Mouse (Mus musculus) ovary, postnatal 10 days (tissue): Measurements from ENCODE around the gene Bpifa6.
A peak's percentile ranks its signal among the peaks of the same experiment; 100 is the strongest.
"Not testable (repeated sequence)": the region's sequence is repeated elsewhere in the genome, so short reads cannot be mapped to it uniquely, and the experiment has no call there.

Experiments used
- DNase-seq: peaks from one replicate; pipeline ENCODE4 v3.0.0; 2022; ENCODE audit warnings: low spot score

Bpifa6 gene

DNA sequence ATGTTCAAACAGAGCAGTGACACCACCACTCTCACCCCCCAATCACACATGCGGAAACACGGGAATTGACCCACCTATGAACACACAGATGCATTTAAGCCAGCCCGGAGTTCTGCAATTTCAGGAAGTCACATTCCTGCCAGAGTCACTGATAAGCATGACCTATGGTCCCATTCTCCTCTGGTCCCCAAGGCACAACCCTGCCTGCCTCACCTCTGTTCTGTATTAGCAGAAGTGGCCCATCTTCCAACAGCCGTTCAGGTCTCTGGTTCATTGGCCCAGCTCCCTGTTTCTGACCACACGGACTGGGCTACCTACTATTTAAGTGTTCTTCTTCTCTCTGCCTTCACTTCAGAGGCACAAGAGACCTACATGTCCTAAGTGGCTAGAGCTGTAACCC lies at the start of gene Bpifa6:
Bpifa6 (plus strand) TSS at position 364 of the 400 bp plus-strand sequence.
- DNase-seq, result no peak

DNA sequence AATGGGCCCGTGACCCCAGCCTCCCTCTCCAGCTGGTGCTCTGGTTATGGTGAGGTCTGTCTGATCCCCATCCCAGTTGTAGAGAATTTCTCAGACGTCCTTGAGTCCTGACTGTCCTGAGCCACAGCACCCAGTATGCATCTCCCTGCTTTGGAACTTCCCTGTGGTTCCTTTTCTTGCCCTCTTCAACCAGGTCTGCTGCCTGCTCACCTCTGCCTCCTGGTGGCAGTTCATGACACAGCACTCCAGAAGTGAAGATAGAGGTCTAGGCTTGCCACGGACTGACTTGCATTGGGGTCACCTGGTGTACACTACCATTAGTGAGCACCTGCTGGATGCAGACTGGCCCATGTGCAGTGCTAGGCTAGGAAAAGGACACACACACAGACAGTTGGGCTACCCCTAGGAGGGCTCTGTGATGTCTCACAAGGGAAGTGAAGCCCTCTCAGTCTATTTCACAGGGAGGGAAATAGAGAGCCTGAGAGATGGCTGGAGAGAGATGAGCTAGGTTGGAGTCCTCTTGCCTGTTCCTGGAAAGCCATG lies 44.8 kb upstream of the Bpifa6 start:
- DNase-seq, result peak; percentile 22

DNA sequence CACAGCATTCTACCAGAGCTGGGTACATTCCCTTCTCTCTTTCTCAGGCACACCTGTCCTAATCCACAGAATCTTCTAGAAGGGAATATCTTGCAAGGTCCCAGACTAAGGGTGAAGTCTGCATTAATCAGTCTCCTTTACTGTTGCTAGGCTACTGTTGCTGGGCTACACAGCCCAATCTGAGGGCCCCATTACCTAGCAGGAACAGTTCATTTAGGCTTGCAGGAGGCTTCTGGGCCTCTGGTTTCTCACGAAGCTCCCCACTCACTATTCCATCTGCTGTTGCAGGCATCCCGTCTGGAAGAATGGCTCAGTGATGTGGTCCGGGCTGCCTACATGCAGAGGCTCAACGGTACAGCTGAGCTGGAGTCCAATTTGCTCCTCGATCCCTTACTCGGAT lies 43.6 kb upstream of the Bpifa6 start:
- DNase-seq, result no peak

DNA sequence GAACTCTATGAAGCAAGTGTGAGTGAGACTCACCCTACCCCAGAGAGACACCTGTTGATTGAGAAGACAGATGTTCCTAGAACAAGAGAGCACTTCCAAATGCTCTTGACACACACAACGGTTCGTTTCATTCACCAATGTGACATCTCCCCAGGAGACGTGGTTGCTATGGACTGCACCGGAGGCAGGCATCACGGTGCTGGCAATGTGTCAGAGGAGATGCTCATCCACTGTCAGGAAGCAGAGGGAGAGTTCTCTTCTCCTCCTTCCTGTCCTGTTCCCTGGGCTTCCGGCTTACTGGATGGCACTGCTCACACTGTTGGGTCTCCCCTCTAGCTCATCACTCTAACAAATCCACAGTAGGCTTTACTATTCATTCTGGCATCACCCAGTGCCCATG lies 41.4 kb upstream of the Bpifa6 start:
- DNase-seq, result no peak

DNA sequence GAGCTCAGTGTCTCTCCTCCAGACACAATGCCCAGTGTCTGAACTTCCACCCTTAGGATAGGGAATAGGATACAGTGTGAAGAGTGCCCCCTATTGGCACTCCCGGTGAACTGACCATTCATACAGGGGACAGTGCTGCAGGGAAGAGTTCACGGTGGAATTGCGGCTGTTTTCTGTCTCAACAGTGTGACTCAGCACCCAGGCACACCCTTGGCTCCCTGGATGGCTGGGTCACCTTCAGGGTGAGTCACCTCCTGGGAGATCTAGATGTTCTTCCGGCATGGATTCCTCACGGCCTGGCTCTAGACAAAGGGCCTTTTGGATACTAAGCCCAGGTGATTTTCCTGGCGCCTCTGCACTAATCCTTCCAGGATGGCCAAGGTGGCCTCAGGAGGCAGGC lies 39.4 kb upstream of the Bpifa6 start:
- DNase-seq, result no peak

DNA sequence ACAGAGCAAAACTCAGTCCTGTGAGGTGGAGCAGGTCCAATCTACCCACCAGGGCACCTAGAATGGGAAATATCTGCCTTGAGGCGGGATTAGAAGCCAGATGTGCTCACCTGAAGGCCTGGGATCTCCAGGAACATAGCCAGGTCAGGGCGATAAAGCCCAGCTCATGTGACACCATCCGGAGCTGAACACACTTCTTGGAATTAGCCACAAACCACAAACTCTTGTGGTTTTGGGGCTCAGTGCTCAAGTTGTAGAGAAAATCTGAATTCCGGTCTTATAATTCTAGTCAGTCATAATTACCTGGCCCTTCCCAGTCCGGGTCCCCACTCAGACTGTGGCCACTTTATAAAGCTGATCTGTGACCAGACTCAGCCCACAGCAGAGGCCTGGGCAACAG lies 36.9 kb upstream of the Bpifa6 start, which contains the start of gene Bpifb4:
Bpifb4 (plus strand) TSS at position 370 of the 400 bp plus-strand sequence.
- DNase-seq, result no peak

DNA sequence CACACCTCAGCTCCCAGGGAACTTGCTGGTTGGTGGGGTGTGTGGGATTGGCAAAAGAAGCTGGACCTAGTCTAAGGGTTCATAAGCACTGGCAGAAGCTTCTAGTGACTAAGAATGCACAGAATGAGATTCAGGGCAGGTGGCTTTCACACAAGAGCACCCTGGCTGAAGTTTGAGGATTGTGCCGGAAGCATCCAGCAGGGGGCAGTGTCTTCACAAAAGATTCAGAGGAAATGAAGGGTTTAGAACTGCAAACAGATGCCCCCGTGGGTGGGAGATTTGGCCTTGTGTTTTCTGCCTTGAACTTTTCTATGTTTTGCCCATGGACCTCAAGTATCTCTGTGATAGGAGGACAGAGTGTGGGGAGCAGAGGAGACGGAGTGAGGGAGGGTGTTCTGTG lies 31.2 kb upstream of the Bpifa6 start:
- DNase-seq, result peak; percentile 6

DNA sequence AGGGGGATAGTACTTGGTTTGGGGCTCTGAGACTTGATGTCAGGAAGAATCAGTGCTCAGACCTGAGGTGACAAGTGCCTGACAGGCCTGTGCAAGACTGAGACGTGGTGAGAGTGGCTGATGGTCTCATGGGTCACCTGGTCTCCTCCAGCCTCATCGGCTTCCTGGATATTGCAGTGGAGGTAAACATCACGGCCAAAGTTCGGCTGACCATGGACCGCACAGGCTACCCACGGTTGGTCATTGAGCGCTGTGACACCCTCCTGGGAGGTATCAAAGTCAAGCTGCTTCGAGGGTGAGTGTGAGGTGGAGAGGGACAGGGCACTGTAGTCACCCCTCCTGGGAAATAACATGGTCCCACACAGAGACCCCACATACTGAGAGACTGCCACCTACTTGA lies 30.2 kb upstream of the Bpifa6 start:
- DNase-seq, result no peak

DNA sequence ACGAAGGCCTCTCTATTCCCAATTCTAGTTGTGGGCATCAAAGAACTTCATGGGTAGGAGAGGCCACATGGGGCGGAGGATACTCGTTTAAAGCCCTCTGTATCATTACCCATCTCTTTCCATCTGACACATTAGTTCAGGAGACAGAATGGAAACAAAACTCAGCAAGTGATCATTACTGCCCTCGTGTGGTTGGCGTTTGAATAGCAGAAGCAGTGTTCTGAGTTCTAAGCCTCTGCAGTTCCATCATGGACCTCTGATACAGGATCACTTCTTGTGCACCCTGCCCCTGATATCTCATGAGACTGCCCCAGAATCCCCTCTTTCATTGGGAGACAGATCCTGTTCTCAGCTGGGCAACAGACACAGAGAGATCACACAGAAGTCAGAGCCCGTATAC lies 21.8 kb upstream of the Bpifa6 start:
- peak; percentile 12 for DNase-seq

DNA sequence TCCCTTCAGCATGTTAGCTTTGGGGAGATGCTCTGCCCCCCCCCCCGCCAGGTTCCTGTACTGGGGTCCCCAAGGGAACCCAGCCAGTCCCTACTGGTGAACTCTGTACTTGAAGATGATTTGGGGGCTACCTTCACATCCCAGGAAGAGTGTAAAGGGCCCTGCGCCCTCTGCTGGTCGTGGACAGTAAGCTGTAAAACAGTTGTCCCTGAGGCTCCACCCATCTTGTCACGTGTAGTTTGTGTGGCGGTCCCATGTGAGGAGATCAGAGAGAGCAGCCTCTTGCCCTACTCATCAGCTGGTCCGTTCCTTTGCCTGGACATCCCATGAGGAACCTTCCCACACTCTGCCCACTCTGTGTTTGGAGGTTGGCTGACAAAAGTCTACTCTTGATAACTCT lies 20.9 kb upstream of the Bpifa6 start:
- no peak for DNase-seq

DNA sequence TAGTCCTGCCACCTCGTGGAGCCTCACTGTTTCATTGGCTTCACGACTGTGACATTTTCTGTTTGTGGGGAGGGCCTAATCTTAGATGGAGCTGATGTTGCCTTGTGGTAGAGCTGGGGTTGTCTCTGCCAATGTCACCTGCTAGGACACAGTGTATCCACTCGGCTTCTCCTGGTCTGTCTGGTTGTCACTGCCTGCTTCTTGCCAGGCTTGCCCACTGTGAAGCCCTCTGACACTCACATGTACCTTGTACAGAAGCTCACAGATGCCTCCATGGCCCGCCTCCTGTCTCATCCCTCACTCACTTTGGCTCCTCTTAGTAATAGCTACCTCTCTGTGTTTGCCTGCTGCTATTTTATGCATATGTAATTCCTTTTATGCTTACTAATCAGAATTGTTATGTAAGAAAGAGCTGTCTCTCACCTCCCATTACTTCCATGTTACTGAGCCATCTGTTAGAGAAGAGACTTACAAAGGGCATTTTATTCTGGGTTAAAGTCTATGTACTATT lies 11.9 kb upstream of the Bpifa6 start:
- no peak for DNase-seq

DNA sequence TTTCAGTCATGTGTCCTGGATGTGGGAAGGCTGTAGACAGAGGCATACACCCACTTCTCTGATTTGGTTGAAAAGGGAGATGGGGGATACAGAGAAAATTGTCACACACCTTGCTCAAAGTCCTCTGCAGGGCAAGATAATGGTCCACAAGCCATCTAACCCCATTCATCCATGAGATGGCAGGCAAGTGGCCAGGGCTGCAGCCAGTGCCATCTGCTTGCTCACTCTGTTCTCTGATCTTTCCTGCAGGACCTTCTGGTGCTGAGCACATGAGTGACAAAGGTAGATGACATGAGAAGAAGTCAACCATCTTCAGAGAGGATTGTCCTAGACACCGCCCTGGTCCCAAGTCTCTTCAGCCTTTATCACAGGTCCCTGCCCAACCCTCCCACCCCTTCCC lies 11.4 kb upstream of the Bpifa6 start:
- DNase-seq, result no peak

DNA sequence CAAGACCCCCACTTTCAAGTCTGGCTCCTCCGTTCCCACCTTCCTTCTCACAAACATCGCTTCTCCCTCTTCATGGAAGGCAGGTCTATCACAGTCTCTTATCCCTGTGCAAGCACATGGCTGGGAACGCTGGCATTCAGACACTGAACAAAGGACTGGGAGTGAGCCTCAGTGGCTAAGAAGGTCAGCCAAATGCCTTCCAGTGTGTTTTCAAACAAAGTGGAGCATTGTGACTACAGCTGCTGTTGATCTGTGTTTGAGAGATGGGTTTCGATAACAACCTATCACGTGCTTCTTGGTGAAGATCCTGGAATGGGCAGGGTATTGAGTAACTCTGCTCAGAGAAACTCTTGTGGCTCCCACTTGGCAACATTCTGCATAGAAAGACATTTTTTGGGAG lies 4.5 kb upstream of the Bpifa6 start:
- DNase-seq, result no peak

DNA sequence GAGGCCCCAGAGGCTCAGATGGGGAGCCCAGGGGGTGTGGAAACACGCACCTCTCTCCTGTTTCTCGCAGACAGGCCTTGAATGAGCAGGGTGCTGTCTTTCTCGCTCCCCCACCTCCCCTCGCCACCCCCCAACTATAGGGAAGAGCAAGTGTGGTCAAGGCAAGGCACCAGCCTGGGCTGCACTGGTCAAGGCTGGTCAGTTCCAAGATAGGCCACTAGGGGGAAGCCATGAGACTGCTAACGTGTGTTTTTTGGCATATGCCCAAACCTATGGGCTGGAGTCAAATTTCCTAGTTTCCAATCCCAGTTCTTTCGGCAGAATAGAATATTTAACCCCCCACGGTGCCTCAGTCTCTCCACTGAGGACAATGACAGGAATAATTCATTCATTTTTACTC lies 21.0 kb downstream of the Bpifa6 start:
- peak; percentile 58 for DNase-seq

DNA sequence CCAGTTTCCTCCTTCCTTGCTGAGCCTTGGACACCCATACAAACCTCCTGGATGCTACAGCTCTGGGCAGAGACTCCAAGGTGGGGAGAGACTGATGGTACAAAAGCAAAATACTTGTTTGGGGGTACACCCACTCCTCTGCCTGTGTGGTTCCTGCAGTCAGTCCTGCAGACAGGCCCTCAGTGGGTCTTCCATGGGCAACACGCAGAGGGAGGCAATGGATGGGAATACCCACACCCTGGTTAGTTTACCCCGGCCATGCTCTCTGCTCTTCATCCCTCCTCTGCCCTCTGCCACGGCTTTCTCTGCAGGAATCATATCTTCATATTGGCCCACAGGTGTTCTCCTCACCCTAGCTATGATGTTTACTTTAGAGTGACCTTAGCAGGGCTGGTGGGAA lies 25.8 kb downstream of the Bpifa6 start:
- DNase-seq, result no peak

DNA sequence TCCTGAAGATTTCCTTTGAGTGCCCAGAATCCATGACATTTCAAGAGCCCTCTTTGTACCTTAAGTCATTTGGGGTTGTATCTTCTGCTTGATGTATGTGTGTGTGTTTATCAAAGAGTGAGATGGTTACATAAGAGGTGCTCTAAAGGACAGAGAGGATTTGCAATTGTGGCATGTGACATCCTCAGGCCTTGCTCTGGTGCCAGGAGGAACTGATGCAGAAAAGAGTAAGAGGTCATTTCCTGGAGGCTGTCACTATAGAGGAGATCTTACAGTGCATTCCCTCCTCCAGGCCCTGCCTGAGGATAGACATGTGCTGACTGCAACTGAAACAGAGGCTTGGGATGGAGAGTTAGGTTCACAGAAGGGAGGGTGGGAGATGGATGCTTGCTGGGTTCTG lies 26.3 kb downstream of the Bpifa6 start:
- DNase-seq, result no peak

DNA sequence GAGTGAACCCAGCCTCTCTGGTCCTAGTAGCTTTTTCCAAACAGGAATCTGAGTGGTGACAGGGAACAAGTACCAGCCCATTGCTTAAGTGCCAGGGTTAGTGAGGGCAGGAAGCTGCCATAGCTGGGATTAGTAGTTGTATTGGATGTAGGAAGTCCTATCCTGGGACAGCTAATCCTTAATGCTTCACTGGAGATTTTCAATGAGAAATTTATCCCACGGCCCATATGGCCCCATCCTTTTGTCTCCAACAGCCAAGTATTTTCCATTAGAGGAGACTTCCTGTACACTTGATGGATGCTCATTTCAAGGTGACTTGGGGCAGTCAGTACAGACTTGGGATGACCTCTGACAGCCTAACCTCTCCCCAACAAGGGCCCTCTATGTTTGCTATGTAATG lies 29.7 kb downstream of the Bpifa6 start:
- no peak for DNase-seq

DNA sequence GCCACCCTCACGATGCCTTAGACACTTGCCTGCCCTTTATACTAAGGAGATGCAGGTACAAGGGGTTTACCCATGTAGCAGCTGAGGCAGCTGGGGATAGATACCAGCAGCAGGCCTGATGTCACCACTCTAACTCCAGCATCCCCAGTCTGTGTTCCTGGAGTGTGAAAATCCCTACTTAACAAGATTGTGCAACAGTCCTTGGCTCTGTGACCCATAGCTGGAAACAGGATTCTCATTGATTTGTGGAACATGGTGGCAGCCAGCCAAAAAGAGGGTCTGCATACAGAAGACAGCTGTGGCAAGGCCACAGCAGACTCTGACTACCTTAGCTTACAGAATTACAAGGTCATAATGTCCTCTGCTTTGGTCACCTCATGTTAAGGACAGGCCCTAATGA lies 30.3 kb downstream of the Bpifa6 start:
- DNase-seq, result no peak

DNA sequence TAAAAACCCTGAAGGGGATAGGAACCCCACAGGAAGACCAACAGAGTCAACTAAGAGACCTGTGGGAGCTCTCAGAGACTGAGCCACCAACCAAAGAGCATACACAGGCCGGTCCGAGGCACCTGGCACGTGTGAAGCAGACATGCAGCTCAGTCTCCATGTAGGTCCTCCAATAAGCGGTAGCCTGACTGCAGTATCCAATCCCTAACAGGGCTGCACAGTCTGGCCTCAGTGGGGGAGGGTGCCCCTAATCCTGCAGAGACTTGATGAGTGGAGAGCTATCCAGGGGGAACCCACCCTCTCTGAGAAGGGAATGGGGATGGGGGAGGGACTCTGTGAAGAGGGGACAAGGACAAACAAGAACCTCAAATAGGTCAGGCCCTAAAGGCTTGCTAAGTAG lies 31.0 kb downstream of the Bpifa6 start:
- DNase-seq, result no peak

DNA sequence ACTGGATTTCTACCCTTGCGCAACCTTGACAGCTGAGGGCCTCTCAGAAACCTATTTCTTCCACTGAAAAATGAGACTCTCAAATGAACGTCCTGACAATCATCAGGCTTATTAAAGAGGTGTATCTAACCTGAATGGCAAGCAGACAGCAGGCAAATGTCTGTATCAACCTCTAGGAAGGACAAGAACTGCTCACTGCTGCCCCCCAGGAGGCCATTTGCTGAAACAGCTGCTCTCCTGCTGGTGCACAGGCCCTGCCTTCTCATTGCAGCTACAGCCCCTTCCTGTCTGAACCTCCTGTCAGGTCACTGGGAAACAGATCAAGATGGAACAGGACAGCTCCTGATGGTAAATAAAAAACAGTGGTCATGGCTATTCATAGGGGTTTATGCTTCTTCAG lies 31.6 kb downstream of the Bpifa6 start:
- DNase-seq, result no peak

DNA sequence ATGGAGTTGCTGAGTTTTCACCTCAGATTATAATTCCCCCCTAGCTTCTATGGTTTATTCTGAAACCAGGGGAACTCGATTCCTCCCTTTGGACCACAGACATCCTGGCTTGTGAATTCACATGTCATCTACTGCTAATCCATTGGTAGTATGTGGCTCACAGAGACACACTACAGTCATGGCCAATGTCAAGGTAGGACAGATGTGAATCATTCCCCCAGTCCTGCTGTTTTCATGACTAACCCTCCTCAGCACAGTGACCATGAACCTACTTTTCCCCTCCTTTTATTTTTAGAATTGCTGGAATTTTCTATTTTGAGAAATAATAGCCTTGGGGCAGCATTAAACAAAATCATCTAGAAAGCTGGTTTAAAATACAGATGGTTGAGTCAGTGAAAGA lies 32.6 kb downstream of the Bpifa6 start:
- DNase-seq, result no peak

DNA sequence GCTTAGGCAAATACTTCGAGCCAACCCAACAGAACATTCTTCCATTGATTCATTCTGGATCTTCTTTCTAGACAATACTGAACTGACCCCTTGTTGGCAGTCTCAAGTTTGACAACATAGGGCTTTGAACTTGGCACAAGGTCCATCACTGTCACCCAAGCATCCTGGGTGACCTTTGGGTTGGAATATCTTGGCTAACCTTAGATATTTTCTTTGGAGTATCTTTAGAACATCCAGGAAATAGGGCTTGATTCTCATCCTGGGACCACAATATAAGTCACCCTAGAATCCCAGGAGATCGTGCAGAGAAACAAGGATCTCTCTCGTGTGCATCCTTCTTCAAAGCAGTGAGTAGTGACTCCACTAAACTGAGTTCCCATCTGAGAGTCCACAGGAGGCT lies 33.2 kb downstream of the Bpifa6 start, which contains the start of gene Bpifa2:
Bpifa2 (plus strand) TSS at position 301 of the 400 bp plus-strand sequence.
- no peak for DNase-seq

DNA sequence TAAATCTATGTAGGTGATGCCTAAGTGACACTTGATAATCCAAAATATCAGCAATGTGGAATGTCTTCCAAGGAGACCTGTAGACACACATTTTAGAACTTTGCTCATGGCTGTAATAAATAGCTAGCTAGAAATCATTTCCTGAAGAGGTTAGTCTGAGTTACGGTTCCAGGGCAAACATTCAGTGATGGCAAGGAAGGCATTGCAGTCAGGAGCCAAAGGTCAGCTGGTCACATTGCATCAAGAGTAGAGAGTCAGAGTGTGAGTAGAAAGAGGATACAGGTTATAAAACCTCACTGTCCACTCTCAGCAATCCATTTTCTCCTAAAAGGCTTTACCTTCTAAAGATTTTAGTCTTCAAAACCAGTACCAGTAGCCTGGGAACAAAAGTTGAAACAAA lies 43.2 kb downstream of the Bpifa6 start:
- DNase-seq, result no peak

DNA sequence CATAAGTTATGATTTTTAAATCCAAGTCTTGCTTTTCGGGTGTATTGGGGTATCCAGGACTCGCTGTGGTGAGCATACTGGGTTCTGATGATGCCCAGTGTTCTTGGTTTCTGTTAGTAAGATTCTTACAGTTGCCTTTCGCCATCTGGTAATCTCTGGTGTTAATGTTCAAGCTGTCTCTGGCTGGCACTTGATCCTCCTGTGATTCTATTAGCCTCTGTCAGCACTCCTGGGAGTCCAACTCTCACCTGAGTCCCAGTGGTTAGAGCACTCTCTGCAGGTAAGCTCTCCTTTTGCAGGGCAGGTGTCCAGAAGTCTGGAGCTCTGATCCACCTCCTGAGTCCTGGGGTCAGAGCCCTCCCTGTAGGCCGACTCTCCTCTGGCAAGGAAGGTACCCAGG lies 49.9 kb downstream of the Bpifa6 start:
- not testable (repeated sequence) for DNase-seq

DNA sequence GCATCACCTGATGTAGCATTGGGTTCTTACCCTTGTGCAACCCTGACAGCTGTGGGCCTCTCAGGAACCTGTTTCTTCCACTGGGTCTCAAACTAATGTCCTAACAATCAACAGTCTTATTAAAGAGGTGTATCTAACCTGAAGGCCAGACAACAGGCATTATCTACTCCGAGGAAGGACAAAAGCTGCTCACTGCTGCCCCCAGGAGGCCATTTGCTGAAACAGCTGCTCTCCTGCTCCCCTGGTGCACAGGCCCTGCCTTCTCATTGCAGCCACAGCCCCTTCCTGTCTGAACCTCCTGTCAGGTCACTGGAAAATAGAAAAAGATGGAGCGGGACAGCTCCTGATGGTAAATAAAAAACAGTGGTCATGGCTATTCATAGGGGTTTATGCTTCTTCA lies 64.2 kb downstream of the Bpifa6 start:
- no peak for DNase-seq
